Mouse (Mus musculus) kidney, adult 9 months (tissue): ENCODE results near the gene Idi1.
"Not testable (repeated sequence)": the region's sequence is repeated elsewhere in the genome, so short reads cannot be mapped to it uniquely, and the experiment has no call there.

ENCODE experiments used
- DNase-seq: peaks from one replicate; pipeline ENCODE4 v3.0.0; 2022

Idi1 gene

GRCm38 (mm10) chr13:8905986-8906385 lies 20.7 kb downstream of the Idi1 start:
- peak; percentile 59 for DNase-seq

- DNase-seq, result peak; percentile 60
Measured at GRCm38 (mm10) chr13:8913890-8914289, 28.6 kb downstream of the Idi1 start.

- no peak for DNase-seq
Measured at GRCm38 (mm10) chr13:8933499-8933898, 48.2 kb downstream of the Idi1 start.

- not testable (repeated sequence) for DNase-seq
Measured at GRCm38 (mm10) chr13:8937611-8938140, 52.4 kb downstream of the Idi1 start.

- not testable (repeated sequence) for DNase-seq
Measured at GRCm38 (mm10) chr13:8941110-8941509, 55.8 kb downstream of the Idi1 start.

GRCm38 (mm10) chr13:8941701-8942100 lies 56.4 kb downstream of the Idi1 start:
- DNase-seq, result not testable (repeated sequence)
